Mouse (Mus musculus): ENCODE data around the gene Bloc1s5.
"Not testable (repeated sequence)": the region's sequence is repeated elsewhere in the genome, so short reads cannot be mapped to it uniquely, and the experiment has no call there.

The Bloc1s5 gene

DNA sequence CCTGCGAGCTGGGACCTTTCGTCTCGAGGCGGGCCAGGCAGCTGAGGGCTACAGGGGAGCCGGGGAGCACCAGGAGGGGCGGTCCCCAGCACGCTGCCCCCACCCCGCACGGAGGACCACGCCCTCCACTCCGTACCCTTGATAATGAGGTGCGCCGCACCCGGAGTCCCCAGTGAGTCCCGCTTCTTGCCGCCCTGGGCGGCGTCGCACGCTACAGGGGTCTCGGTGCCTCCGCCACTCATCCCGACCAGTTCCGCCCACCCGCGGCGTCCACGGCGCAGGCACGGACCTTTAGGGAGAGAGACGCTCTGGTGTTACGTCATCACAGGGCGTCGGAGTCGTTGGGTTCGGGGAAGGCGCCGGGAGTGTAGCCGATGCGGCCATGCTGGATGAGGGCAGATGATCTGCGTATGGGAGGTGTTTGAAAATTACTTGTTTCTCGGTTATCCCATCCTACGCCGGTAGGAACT, at the start of gene Bloc1s5:
Gene Bloc1s5 (minus strand): TSS at position 310 of the 470 bp plus-strand sequence.
- peak; percentile 96 for DNase-seq

GRCm38 (mm10) chr13:38672336-38672735, 37.4 kb upstream of the Bloc1s5 start:
- no peak for DNase-seq

- not testable (repeated sequence) for DNase-seq
Measured at GRCm38 (mm10) chr13:38671451-38671850, 36.5 kb upstream of the Bloc1s5 start.

DNA sequence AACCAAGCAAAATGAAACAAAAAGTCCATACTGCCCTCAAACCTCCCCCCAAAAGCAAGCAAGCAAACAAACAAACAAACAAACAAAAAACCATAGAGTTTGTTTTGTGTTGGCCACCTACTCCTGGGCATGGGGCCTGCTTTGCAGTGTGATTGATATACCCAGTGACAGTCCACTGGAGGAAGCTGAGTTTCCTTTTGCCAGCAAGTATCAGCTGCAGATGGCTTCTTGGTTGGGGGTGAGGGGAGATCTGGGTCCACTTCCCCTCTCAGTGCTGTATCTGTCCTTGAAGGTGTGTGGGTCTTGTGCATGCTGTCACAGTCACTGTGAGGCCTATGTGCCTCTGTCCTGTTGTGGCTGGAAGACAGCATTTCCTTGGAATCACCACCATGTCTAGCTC, 35.1 kb upstream of the Bloc1s5 start:
- no peak for DNase-seq

DNA sequence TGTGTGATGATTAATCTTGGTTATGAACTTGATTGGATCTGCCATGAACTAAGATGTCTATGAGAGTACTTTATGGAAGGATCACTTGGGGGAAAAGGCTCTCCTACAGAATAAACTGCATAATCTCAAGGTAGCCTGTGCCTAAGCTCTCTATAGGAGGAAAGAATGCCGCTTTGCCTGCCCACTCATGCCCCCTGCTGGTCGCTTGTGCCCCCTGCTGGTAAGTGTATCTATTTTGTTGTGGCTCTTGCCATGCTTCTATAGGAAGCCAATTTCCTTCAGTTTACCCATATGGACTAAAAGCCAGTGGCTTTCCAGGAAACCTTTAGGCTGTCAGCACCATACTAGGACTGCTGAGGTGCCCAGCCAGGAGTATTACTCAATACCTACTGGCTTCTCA, 33.6 kb upstream of the Bloc1s5 start:
- DNase-seq = no peak

DNA sequence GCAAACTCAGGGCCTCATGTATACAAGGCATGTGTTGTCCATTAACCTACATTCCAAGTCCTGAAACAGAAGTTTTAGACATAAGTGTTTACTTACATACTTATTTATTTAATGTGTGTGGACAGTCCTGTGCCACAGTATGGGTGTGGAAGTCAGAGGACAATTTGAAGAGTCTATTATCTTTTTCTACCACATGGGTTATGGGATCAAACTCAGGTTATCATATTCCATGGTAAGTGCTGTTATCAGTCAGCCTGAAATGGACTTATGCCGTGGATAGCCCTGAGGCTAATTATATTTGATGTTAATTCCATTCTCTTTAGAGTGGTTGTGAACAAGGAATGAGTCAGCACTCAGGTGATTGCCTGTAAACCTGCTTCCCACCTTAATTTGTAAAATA, 29.8 kb upstream of the Bloc1s5 start:
- DNase-seq = no peak

DNA sequence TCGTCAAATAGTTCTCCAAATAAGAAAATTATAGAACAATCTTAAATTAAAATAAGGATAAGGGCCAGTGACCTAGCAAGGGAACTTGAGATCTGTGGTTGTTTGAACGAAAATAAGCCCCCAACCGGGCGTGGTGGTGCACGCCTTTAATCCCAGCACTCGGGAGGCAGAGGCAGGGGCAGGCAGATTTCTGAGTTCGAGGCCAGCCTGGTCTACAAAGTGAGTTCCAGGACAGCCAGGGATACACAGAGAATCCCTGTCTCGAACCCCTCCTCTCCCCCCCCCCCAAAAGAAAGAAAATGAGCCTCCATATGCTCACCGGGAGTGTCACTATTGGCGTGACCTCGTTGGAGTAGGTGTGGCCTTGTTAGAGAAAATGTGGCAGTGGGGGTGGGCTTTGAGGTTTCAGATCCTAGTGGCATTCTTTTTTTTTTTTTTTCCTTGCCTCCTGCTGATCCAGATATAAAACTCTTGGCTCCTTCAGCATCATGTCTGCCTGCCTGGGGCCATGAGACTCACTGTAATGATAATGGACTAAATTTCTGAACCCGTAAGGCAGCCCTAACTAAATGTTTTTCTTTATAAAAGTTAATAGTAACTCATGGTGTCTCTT, 24.7 kb upstream of the Bloc1s5 start:
- DNase-seq = peak; percentile 34

- peak; percentile 97 for DNase-seq
Measured at GRCm38 (mm10) chr13:38658528-38659280, 23.8 kb upstream of the Bloc1s5 start, which contains the start of gene Eef1e1. Gene Eef1e1 (minus strand): TSS chr13:38659058.

DNA sequence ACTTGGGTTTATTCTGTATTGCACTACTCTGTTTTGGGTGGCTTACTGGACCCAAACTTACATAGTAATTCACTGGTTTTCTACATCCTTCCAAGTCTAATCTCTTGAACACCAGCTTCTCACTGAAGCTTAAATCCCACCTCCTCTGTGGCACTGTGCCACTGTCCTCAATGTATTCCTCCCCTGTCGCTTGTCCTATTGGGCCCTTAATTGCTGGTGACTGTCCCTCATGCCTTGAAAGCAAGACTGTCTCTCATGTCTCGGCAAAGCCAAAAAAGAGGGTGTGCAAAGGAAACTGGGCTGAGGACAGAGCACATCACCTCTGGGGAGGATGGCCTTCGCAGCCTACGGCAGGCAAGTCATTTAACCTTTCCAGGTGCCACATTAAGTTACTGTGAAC, 23.0 kb upstream of the Bloc1s5 start:
- DNase-seq = no peak

DNA sequence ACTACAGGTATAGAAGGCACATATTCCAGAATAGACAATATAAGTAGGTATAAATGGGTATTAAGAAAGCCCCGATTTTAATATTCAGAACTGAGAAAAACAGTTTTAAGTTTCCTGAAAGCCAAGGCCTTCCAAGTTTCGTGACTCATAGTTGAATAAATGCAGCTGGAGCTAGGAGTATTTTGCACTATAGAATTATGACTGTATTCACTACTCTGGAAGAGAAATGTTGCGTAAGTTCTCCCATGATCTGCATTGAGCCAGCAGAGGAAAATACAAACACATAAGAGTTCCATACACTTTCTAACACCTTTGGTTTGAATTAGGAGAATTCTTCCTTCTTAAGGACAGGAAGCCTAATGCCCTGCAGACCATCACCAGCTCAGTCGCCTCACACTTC, 15.4 kb upstream of the Bloc1s5 start:
- no peak for DNase-seq

DNA sequence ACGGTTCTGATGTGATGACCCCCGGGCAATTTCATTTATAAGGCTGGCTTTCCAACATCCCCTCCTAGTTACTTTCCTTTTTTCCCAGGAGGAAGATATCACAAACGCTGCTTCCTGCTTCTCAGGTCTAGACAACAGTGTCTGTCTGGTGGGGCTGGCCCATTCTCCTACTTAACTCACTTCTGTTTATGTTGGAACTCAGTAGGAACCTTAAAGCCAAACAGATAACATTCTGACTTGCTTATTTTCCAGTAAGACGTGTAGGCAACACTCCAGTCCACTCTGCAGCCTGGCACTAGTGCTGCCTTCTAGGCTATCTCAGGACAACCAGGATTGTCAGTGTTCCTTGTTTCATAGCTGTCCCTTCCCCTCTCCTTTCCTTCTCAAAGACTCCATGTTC, 14.2 kb upstream of the Bloc1s5 start:
- DNase-seq = no peak

- no peak for DNase-seq
Measured at GRCm38 (mm10) chr13:38641414-38641813, 6.5 kb upstream of the Bloc1s5 start.

DNA sequence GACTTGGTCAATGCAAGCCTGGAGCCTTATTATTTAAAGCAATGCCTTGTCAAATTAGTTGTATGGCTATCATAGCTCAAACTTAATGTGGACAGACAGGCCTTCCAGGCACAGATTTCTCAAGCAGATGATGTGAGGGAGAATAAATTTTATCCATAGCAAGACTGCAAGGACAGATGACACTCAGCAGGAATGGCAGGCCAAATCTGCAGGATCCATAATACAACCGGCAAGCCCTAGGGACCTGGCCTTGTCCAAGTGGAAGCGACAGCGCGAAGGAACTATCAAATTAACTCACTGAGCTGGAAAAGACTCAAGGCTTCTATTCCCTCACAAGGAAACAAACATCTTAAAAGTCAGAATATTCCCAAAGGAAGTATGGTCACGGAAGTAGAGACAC, 6.1 kb upstream of the Bloc1s5 start:
- DNase-seq = no peak

DNA sequence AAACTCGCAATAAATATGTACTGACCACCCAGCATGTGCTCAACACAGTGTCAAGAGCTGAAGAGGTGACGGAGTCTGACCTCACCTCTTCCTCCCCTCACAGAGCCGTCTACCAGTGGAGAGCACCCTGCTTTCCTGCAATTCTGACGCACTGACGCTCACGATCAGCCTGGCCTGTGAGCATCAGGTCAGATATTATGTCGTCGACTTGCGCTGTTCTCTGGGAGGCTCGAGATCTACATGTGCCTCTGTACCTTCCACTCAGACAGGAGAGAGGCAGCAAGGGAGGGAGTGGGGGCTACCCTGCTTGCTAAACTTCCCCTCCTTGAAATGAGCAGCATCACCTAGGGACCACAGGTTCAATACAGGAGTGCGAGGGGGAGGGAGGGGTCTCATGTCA, 3.8 kb upstream of the Bloc1s5 start:
- no peak for DNase-seq

GRCm38 (mm10) chr13:38634256-38634799, 581 bp downstream of the Bloc1s5 start:
- no peak for DNase-seq

DNA sequence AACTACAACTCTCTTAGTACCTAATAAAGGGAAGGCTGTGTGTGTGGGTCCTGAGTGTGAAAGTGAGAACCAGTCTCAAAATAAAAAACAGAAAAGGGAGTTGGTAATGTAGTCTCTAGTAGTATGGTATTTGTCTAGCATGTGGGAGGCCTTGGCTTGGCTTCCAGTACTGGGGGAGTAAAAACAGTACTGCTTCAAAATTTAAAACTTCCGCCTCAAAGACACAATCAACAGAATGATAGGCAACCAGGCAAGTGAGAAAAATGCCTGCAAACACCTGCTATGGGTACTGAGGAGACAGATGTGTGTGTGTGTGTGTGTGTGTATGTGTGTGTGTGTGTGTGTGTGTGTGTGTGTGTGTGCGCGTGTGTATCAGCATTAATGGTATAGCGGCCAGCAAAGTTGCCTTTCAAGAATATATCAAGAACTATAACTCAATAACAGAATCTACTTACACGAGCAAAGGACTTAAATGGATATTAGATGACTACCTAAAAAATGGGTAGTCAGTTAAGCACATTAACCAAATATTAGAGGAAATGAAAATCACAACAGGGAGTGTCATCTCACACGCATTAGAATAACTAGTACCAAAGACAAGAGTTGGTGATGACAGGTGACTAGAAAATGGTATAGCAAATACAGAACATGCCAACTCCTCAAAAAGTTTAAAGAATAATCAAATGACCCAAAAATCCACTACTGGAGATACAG, 1.5 kb downstream of the Bloc1s5 start:
- DNase-seq = no peak

DNA sequence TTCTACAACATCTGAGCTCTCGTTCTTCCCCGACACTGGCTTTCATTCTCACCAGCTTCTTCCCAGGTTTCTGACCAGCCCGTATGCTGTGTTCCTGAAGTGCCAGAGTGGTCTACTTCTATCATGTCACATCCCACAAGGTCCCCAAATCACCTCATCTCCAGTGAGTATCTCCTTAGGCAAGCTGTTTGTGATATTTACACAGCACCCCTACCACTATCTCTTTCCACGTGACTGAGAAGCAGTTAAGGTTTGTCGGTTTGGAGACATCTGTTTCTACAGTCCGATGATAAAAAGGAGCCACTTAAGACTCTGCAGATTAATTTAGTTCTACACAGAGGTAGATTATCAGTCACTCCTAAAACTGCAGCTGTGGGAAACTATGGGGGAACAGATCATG, 2.4 kb downstream of the Bloc1s5 start:
- DNase-seq = no peak

GRCm38 (mm10) chr13:38626229-38626525, 8.7 kb downstream of the Bloc1s5 start:
- DNase-seq = no peak

DNA sequence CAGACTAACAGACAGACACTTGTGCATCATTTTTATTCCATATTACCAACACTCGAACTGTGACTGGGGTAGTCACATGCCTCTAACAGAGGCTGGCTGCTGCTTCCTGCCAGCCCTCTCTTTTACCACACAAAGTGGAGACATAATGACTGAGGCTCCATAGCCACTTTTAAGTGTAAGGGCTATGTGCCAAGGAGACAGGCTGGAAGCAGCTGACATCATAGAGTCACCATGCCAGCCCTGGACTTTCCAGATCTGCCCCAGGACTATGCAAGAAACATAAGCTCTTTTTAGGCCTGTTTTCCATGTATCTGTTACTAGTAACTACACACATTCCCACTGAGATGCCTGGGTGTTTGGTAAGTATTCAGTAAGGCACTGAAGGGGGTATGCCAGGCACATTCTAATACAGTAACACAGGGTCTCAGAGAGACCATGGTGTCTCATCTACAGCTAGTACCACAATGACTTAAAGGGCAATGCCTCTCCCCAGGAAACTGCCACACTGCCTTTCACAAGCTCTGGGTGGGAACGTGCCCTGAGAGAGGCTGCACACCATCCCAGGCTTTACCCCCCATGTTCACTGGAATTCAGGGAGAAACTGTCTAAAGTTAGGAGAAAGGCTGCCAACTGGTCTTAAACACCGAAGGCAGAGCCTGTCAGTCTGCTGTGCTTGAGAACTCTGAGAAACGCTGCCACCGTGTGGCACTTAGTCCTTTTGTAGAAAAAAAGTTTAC, 9.2 kb downstream of the Bloc1s5 start:
- no peak for DNase-seq

GRCm38 (mm10) chr13:38624292-38624902, 10.5 kb downstream of the Bloc1s5 start:
- DNase-seq = no peak

- no peak for DNase-seq
Measured at GRCm38 (mm10) chr13:38623296-38623695, 11.6 kb downstream of the Bloc1s5 start.

DNA sequence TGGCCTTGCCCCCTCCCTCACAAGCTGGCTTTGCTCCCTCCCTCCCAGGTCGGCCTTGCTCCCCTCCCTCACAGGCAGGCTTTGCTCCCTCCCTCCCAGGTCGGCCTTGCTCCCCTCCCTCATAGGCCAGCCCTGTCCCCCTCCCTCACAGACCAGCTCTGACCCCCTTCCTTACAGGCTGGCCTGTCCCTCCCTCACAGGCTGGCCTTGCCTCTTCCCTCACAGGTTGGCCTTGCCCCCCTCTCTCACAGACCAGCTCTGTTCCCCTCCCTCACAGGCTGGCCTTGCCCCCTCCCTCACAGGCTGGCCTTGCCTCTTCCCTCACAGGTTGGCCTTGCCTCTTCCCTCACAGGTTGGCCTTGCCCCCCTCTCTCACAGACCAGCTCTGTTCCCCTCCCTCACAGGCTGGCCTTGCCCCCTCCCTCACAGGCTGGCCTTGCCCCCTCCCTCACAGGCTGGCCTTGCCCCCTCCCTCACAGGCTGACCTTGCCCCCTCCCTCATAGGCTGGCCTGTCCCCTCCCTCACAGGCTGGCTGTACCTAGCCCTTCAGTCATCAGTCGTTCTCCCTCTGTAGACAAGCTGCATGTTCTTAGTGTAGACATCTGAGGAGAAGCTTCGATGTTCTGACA, 16.8 kb downstream of the Bloc1s5 start:
- DNase-seq = not testable (repeated sequence)
